Mouse (Mus musculus): ENCODE data around the gene Rnf7.

- TF ChIP-seq POLR2A (IDR thresholded peaks at IDR 0.05; ENCODE audit: low read depth, low read length) (no peak), CTCF (IDR thresholded peaks at IDR 0.05; ENCODE audit: extremely low read depth, insufficient read length, insufficient replicate concordance, low read depth, low read length) (no peak)
Measured at GRCm38 (mm10) chr9:96452956-96453355, 25.5 kb downstream of the Rnf7 start.
